Mouse (Mus musculus): ENCODE measurements around the gene Tulp2. TPM values are rescaled to one million over a fixed set of nuclear protein-coding genes. Genes with fewer than 3 reads are reported as not detected.

The Tulp2 gene
- total RNA-seq, 2 experiments from 2014 or later = not detected

DNA sequence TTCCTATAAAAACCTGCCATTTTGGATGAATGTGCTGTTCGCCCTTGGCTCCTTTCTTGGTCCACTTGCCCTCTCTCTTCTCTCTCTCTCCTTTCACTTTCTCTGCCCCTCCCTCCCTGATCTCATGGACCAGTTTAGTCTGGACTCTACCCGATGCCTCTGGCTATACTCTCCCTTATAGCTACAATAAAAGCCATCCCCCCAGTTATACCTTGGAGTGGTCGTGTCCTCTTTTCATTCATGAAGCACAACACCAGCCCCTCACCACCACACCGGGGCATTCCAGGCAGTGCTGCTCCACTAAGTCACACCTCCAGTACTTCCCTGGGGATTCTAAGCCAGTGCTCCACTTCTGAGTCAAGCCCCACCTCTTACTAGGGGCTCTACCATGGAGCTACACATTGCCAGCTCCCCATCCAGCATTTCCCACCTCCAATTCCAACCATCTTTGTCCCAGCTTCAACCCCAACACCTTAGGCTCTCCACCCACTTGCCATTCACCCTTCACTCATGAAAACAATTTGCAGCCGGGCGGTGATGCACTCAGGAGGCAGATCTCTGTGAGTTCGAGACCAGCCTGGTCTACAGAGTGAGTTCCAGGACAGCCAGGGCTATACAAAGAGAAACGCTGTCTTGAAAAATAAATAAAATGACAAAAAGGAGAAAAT, 85.6 kb downstream of the Tulp2 start:
- no peak for DNase-seq
- intact Hi-C loops (cut with DNase I; ENCODE audit: low total_unique reads) = no loop called here

DNA sequence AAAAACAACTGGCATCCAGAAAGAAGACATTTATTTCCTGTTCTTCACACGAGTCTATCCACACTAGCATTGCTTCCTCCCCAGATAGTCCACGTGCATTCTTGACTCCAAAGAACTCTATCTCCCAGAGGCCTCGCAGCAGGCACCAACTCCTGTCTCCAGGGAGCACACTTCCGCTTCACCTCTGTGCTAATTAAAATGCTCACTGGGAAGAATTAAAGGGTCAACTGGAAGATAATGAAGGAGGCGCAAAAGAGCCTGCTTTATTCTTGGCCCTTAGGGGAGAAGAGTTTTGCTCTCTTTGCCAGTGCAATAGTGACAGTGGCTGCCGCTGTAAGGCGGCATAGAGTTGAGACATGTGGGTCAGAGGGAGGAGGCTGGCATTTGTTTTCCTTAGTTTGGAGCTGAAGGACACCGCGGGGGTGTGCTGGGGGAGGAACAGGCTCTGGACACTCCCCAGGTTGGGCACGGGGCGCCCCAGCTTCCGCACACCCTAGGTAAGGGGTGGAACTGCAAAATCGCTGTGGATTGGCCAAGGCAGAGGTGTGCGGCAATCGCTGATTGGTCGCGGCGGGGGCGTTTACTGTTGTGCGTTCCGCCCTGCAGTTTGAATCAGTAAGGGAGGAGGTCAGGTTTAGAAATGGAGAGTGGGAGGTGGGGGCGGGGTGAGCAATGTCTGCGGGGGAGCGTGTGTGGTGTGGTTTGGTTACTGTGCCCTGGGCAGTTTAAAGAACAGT, 86.3 kb downstream of the Tulp2 start:
- intact Hi-C loops (cut with DNase I; ENCODE audit: low total_unique reads) = no loop called here

DNA sequence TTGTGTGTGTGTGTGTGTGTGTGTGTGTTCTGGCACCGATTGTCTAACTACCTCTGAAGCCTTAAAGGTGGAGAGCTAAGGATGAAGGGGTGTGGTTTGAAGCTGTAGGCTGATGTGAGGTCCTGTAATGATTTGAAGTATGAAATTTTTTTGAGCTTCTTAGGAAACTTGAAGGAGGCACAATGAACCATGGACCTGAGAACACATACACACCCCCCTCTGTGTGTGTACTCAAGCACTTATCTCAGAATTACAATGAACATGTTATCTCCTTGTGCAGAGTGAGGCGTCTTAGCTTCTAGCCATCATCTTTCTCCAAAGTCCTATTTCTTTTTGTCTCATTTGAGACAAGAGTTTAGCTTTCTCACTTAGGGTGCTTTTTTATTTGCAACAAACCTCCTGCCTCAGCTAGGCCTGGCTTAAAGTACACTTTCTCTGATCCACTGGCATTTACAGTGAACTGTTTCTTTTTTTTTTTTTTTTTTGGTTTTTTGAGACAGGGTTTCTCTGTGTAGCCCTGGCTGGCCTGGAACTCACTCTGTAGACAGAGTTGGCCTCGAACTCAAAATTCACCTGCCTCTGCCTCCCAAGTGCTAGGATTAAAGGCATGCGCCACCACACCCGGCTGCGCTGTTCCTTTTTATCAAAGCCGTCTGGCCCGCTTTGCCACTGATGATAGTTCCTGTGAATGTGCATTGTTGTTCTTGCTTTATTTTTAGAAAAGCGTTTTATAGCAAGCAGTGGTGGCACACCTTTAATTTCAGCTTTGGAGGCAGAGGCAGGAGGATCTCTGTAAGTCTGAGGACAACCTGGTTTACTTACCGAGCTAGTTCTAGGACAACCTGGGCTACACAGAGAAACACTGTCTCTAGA, 87.2 kb downstream of the Tulp2 start:
- DNase-seq = no peak
- intact Hi-C loops (cut with DNase I; ENCODE audit: low total_unique reads) = no loop called here

More for the DNA sequence above, 86.3 kb downstream of the Tulp2 start:
- DNase-seq = peak; percentile 94

DNA sequence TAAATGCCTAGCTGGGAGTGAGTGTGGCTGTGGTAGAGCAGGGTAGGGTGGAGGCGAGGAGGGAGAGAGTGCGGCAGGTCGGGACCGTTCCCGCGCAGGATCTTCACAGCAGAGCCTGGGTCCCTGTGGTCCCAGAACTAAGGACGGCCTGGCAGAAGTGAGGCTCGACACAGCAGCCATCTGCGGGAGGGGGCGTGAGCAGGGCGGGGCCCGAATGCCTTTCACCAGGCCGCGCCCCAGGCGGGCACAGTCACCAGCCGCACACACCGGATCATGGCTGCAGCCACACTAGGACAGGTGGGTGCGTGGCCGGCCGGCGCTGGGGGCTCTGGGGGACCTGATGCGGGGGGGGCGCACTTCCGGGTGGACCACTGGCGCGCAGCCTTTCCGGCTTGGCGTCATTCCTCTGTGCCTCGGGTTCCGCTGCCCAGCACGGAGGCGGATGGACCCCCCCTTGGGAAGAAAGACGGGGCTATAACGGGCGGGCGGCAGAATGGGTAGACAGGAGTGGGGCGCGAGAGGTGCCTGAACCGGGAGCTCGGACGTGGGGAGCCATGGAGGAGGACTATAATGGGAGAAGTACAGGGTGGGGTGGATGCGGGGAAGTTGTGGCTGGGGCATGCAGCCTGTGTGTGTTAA, 88.5 kb downstream of the Tulp2 start, which contains the start of gene Bcat2:
Bcat2 (plus strand) TSS at position 51 of the 639 bp plus-strand sequence.
- intact Hi-C loops (cut with DNase I; ENCODE audit: low total_unique reads) = no loop called here
- peak; percentile 74 for DNase-seq

DNA sequence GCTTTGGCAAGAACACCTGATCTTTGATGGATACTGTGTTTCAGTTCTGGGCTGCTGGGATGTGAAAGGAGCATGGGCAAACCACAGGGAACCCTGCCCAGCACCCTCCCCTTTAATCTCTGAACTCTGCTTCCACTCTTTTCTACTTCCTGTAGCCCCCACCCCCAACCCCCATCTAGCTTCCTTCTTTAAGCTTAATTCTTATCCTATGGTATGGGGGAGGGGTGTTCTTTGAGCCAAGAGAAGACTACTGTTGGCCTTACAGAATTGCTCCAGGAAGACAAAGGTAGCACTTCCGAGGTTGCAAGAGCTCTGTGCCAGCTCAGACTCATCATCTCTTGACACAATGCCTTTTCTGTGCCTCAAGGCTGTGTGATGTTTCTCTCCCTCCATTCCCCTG, 90.3 kb downstream of the Tulp2 start:
- intact Hi-C loops (cut with DNase I; ENCODE audit: low total_unique reads) = no loop called here
- DNase-seq = no peak

Small RNA genes lying within 50 kb of the gene (microRNA-seq; reads per million reads assigned to microRNA genes)
- gene Gm22133 = 0 reads per million in 2 experiments

Other genes starting within 250 kb of the Tulp2 start
- 1 to 10 TPM; 1.4 to 1.5 TPM for gene Cd37, start 242.8 kb upstream of the Tulp2 start, total RNA-seq (2021)
- not detected for gene Slc6a16, start 240.8 kb upstream of the Tulp2 start, total RNA-seq (2021)
- not detected for gene Slc6a21, start 204.4 kb upstream of the Tulp2 start, total RNA-seq (2021)
- 10 to 100 TPM; 23.5 to 24.5 TPM for gene Trpm4, start 148.1 kb upstream of the Tulp2 start, total RNA-seq (2021)
- gene Hrc, start 146.6 kb upstream of the Tulp2 start, total RNA-seq (2021) = 100 to 1,000 TPM; 711 to 744 TPM
- gene Ppfia3, start 114.9 kb upstream of the Tulp2 start, total RNA-seq (2021) = under 1 TPM; 0.69 to 0.78 TPM
- 1 to 10 TPM in 1 of 2 experiments, under 1 TPM in 1; 0.49 to 1.6 TPM for gene Lin7b, start 111.3 kb upstream of the Tulp2 start, total RNA-seq (2021)
- 10 to 100 TPM; 90.1 to 93.1 TPM for gene Snrnp70, start 86.1 kb upstream of the Tulp2 start, total RNA-seq (2021)
- gene Kcna7, start 76.2 kb upstream of the Tulp2 start, total RNA-seq (2021) = 10 to 100 TPM; 39.6 to 44.1 TPM
- gene Ntf5, start 68.2 kb upstream of the Tulp2 start, total RNA-seq (2021) = 1 to 10 TPM; 2.3 to 2.6 TPM
- under 1 TPM in 1 of 2 experiments, not detected in 1; 0.35 TPM for gene Lhb, start 61.1 kb upstream of the Tulp2 start, total RNA-seq (2021)
- 100 to 1,000 TPM; 167 to 213 TPM for gene Gys1, start 47.0 kb upstream of the Tulp2 start, total RNA-seq (2021)
- 10 to 100 TPM; 20.3 to 23.7 TPM for gene Ruvbl2, start 43.8 kb upstream of the Tulp2 start, total RNA-seq (2021)
- gene Ftl1, start 22.0 kb upstream of the Tulp2 start, total RNA-seq (2021) = 100 to 1,000 TPM; 119 to 132 TPM
- 10 to 100 TPM; 20.1 to 22.4 TPM for gene Bax, start 15.0 kb upstream of the Tulp2 start, total RNA-seq (2021)
- 1 to 10 TPM; 6.0 to 6.2 TPM for gene Gm45808, start 4.9 kb downstream of the Tulp2 start, total RNA-seq (2021)
- 10 to 100 TPM in 1 of 2 experiments, 1 to 10 TPM in 1; 9.4 to 10.5 TPM for gene Dhdh, start 6.9 kb downstream of the Tulp2 start, total RNA-seq (2021)
- 100 to 1,000 TPM; 100 TPM for gene Nucb1, start 28.5 kb downstream of the Tulp2 start, total RNA-seq (2021)
- 10 to 100 TPM; 13.1 to 18.4 TPM for gene Ppp1r15a, start 44.4 kb downstream of the Tulp2 start, total RNA-seq (2021)
- 10 to 100 TPM in 1 of 2 experiments, 1 to 10 TPM in 1; 6.8 to 14.8 TPM for gene Plekha4, start 44.5 kb downstream of the Tulp2 start, total RNA-seq (2021)
- gene Hsd17b14, start 73.0 kb downstream of the Tulp2 start, total RNA-seq (2021) = 1 to 10 TPM; 1.7 to 2.3 TPM
- gene Bcat2, start 88.3 kb downstream of the Tulp2 start, total RNA-seq (2021) = 10 to 100 TPM; 37.2 to 37.8 TPM
- not detected for gene Fgf21, start 133.6 kb downstream of the Tulp2 start, total RNA-seq (2021)
- gene Fut1, start 135.4 kb downstream of the Tulp2 start, total RNA-seq (2021) = under 1 TPM in 1 of 2 experiments, not detected in 1; 0.11 TPM
- gene Izumo1, start 139.9 kb downstream of the Tulp2 start, total RNA-seq (2021) = under 1 TPM; 0.12 to 0.18 TPM
- gene Rasip1, start 145.6 kb downstream of the Tulp2 start, total RNA-seq (2021) = 10 to 100 TPM; 14.1 to 16.1 TPM
- 10 to 100 TPM; 60.3 to 85.3 TPM for gene Mamstr, start 158.1 kb downstream of the Tulp2 start, total RNA-seq (2021)
- under 1 TPM; 0.58 to 0.66 TPM for gene Fut2, start 184.5 kb downstream of the Tulp2 start, total RNA-seq (2021)
- gene Ntn5, start 202.1 kb downstream of the Tulp2 start, total RNA-seq (2021) = under 1 TPM; 0.51 to 0.62 TPM
- under 1 TPM; 0.18 to 0.31 TPM for gene Sec1, start 212.5 kb downstream of the Tulp2 start, total RNA-seq (2021)
- 1 to 10 TPM; 4.5 to 4.6 TPM for gene Car11, start 218.0 kb downstream of the Tulp2 start, total RNA-seq (2021)
- gene Dbp, start 223.2 kb downstream of the Tulp2 start, total RNA-seq (2021) = 10 to 100 TPM; 20.6 to 32.8 TPM
- 100 to 1,000 TPM; 607 to 662 TPM for gene Rpl18, start 233.6 kb downstream of the Tulp2 start, total RNA-seq (2021)
- gene Sphk2, start 236.1 kb downstream of the Tulp2 start, total RNA-seq (2021) = 10 to 100 TPM; 12.0 to 13.2 TPM
- gene Fam83e, start 239.3 kb downstream of the Tulp2 start, total RNA-seq (2021) = under 1 TPM; 0.16 TPM
- not detected for gene Spaca4, start 243.9 kb downstream of the Tulp2 start, total RNA-seq (2021)

Measured in gastrocnemius, postnatal 14 days (tissue).